Mouse (Mus musculus): Measurements from ENCODE around the gene Tgfb1. TPM values are rescaled to one million over a fixed set of nuclear protein-coding genes. Genes with fewer than 3 reads are reported as not detected.
A peak's percentile ranks its signal among the peaks of the same experiment; 100 is the strongest.

The Tgfb1 gene
- polyA plus RNA-seq, 1 experiment from 2014 or later, result 1.1 TPM

DNA sequence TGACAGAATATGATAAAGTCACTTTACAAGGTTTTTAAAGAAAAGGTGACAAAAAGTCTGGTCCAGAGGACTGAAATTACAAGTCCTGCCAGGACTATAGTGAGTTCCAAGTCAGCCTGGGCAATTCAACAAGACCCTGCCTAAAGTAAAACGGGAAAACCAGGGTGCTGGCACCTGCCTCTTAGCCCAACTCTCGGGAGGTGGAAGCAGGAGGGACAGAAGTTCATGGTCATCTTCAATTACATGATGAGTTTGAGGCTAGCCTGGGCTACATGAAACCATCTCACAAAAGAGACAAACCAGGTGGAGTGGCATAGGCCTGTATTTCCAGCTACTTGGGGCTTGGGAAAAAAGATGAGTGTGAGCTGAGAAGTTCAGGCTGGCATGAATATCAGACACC lies 15.1 kb upstream of the Tgfb1 start:
- Histone ChIP-seq H3K36me3 (ENCODE audit: control insufficient read depth, insufficient read depth, low read length) (no peaks in the 10 kb centered on the region), H3K4me3 (ENCODE audit: low read depth, low read length) (no peak overlapping the region), H3K4me2 (replicated peaks; ENCODE audit: low read depth, low read length) (no peak overlapping the region), H3K27me3 (ENCODE audit: control insufficient read depth, insufficient read depth, low read length) (peaks cover 31% of the 10 kb centered on the region), H3K27ac (ENCODE audit: low read depth, low read length) (no peak overlapping the region), H3K9ac (ENCODE audit: low read depth, low read length) (no peak overlapping the region), H3K4me1 (replicated peaks; ENCODE audit: control insufficient read depth, insufficient read depth, low read length) (no peaks in the 10 kb centered on the region; the same call in 1 of the 2 replicates), H3K9me3 (ENCODE audit: control insufficient read depth, low read length) (no peaks in the 10 kb centered on the region)
- 64% methylated on average over 2 of the region's 2 CpGs for WGBS
- DNase-seq (ENCODE audit: low spot score) (no peak), ATAC-seq (ENCODE audit: low FRiP score) (no peak)

DNA sequence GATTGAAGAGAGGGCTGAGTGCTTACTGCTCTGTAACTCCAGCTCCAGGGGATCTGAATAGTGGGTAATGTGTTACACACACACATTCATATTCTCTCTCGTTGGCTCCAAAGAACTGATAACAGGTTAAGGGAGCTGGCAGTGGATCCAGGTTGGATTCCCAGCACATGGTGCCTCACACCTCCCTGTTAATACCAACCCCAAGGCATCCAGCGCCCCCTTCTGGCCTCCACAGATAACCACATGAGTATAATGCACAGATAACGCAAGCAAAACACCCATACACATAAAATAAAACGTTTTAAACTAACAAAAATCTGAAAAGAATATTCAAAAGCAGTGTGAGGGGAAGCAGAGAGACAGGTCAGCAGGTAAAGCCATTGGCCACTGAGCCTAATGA lies 14.4 kb upstream of the Tgfb1 start:
- Histone ChIP-seq H3K9ac (ENCODE audit: low read depth, low read length) (no peak overlapping the region), H3K27ac (ENCODE audit: low read depth, low read length) (no peak overlapping the region), H3K4me2 (replicated peaks; ENCODE audit: low read depth, low read length) (no peak overlapping the region), H3K4me3 (ENCODE audit: low read depth, low read length) (no peak overlapping the region), H3K36me3 (ENCODE audit: control insufficient read depth, insufficient read depth, low read length) (no peaks in the 10 kb centered on the region), H3K9me3 (ENCODE audit: control insufficient read depth, low read length) (no peaks in the 10 kb centered on the region), H3K27me3 (ENCODE audit: control insufficient read depth, insufficient read depth, low read length) (peaks cover 31% of the 10 kb centered on the region), H3K4me1 (replicated peaks; ENCODE audit: control insufficient read depth, insufficient read depth, low read length) (no peaks in the 10 kb centered on the region; the same call in 1 of the 2 replicates)
- ATAC-seq (ENCODE audit: low FRiP score) (no peak), DNase-seq (ENCODE audit: low spot score) (no peak)
- whole genome bisulfite sequencing, result 53% methylated on average over 4 of the region's 4 CpGs

DNA sequence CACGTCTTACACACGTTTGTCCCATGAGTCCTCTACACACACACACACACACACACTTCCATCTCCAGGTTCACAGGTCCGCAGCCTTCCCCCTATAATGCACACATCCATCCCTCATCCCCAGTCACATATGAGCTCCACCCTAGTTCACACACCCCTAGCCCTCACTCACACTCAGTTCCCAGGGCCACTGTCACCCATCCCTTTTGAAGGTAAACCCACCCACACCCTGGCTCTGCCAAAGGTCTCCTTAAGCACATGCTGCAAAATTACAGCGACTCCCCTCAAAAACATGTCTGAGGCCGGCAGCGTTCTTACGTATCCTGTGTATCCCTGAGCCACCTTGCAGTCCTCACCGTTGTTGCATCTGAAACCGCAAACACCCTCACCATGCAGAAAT lies 12.5 kb upstream of the Tgfb1 start:
- no peaks in the 10 kb centered on the region for H3K36me3 ChIP-seq (ENCODE audit: control insufficient read depth, insufficient read depth, low read length)
- peak overlapping the region; percentile 17; the same call in 1 of the 2 replicates for H3K9ac ChIP-seq (ENCODE audit: low read depth, low read length)
- H3K4me1 ChIP-seq (replicated peaks; ENCODE audit: control insufficient read depth, insufficient read depth, low read length), result no peaks in the 10 kb centered on the region; the same call in 1 of the 2 replicates
- no peaks in the 10 kb centered on the region for H3K9me3 ChIP-seq (ENCODE audit: control insufficient read depth, low read length)
- no peak overlapping the region for H3K4me2 ChIP-seq (replicated peaks; ENCODE audit: low read depth, low read length)
- WGBS, result 27% methylated on average over 9 of the region's 9 CpGs
- H3K27ac ChIP-seq (ENCODE audit: low read depth, low read length), result no peak overlapping the region
- H3K27me3 ChIP-seq (ENCODE audit: control insufficient read depth, insufficient read depth, low read length), result peaks cover 36% of the 10 kb centered on the region
- DNase-seq (ENCODE audit: low spot score), result no peak
- ATAC-seq (ENCODE audit: low FRiP score), result no peak
- no peak overlapping the region for H3K4me3 ChIP-seq (ENCODE audit: low read depth, low read length)

DNA sequence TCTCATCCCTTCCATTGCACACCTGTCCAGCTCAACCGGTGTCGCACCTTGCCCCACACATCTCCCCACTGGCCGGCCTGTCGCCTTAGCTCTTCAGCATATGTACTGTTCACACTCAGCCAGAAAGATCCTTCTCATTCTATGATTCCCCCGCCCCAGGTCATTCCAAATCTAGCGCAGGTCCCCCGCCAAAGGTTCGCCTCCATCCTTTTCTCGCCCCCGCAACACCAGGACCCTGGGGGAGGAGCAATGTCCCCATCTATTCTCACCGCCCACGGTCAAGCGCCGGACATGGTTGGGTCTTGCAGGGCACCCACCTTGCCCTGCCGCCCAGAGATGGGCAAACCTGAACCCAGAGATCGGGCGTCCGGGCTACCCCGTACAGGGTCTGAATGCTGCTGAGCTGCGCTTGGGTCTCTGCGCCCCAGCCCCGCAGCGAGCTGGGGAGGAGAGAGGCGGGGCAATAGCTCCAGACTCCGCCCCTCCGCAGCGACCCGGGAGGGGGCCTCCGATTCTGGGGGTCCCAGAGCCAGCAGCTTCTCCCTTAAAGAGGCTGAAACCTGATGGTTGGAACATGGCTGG lies 12.0 kb upstream of the Tgfb1 start, which contains the start of gene Tmem91:
Gene Tmem91 (minus strand): TSS at position 448 of the 582 bp plus-strand sequence.
- H3K9me3 ChIP-seq (ENCODE audit: control insufficient read depth, low read length), result no peaks in the 10 kb centered on the region
- peak within 1 kb of the TSS; percentile 32 for H3K4me2 ChIP-seq (replicated peaks; ENCODE audit: low read depth, low read length)
- peak within 1 kb of the TSS; percentile 17; the same call in 1 of the 2 replicates for H3K9ac ChIP-seq (ENCODE audit: low read depth, low read length)
- 1% methylated on average over 29 of the region's 29 CpGs for WGBS
- no peak within 1 kb of the TSS for H3K27ac ChIP-seq (ENCODE audit: low read depth, low read length)
- peak; percentile 54; the same call in 1 of the 2 replicates for ATAC-seq (ENCODE audit: low FRiP score)
- peak within 1 kb of the TSS; percentile 8; the same call in 1 of the 2 replicates for H3K4me3 ChIP-seq (ENCODE audit: low read depth, low read length)
- peaks cover 36% of the 10 kb centered on the region for H3K27me3 ChIP-seq (ENCODE audit: control insufficient read depth, insufficient read depth, low read length)
- no peaks in the 10 kb centered on the region for H3K36me3 ChIP-seq (ENCODE audit: control insufficient read depth, insufficient read depth, low read length)
- peak; percentile 10 for DNase-seq (ENCODE audit: low spot score)
- no peaks in the 10 kb centered on the region; the same call in 1 of the 2 replicates for H3K4me1 ChIP-seq (replicated peaks; ENCODE audit: control insufficient read depth, insufficient read depth, low read length)

DNA sequence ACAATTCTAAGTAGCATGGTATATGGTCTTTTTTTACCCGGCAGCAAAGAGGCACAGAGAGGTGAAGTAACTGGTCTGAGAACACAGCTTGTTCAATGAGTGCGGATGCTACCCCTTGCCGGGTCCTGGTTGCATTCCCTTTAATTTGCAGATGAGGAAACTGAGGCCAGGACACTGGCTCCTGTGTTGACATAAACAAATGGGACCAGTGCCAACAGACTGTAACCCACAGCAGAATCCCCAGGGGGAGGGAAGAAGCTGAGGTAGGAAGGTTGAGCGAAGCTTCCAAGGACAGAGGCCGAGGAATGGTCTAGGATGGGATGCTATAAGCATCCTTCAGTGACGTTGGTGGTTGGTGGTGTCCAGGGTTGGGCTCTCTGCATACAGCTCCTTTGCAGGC lies 11.4 kb upstream of the Tgfb1 start:
- H3K27ac ChIP-seq (ENCODE audit: low read depth, low read length), result no peak overlapping the region
- H3K4me3 ChIP-seq (ENCODE audit: low read depth, low read length), result no peak overlapping the region; the same call in 1 of the 2 replicates
- peaks cover 36% of the 10 kb centered on the region for H3K27me3 ChIP-seq (ENCODE audit: control insufficient read depth, insufficient read depth, low read length)
- 44% methylated on average over 6 of the region's 6 CpGs for WGBS
- no peaks in the 10 kb centered on the region; the same call in 1 of the 2 replicates for H3K4me1 ChIP-seq (replicated peaks; ENCODE audit: control insufficient read depth, insufficient read depth, low read length)
- DNase-seq (ENCODE audit: low spot score) (peak; percentile 9), ATAC-seq (ENCODE audit: low FRiP score) (no peak)
- H3K36me3 ChIP-seq (ENCODE audit: control insufficient read depth, insufficient read depth, low read length), result no peaks in the 10 kb centered on the region
- no peak overlapping the region for H3K9ac ChIP-seq (ENCODE audit: low read depth, low read length)
- H3K9me3 ChIP-seq (ENCODE audit: control insufficient read depth, low read length), result no peaks in the 10 kb centered on the region
- H3K4me2 ChIP-seq (replicated peaks; ENCODE audit: low read depth, low read length), result no peak overlapping the region

DNA sequence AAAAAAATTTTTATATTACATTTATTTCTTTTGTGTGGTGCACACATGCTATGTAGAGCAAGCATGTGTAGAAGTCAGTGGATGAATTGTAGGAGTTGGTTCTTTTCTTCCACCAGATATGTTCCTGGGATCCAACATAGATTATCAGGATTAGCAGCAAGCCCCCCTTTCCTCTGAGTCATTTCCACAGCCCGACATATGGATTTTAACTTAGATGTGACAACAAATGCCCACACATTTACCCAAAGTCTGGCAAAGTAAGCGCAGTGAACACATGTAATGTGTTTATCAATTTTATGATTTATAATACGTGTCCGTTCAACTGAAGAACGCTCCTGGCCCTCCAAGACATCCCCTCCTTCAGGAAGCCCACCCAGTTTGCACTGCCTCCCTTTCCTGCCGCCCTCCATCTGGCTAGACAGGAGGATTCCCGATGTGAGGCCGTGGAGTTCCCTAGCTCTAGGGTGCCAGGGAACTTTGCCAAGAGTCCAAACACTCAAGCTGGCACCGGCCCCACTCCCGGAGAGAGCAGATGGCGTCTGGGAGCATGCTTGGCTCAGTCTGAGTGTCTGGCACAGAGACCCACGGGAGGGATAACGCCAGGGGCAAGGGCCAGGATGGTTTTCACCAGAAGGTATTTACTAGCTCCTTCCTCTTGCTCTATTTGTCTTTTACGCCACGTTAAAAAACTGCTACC lies 10.6 kb upstream of the Tgfb1 start:
- Histone ChIP-seq H3K27ac (ENCODE audit: low read depth, low read length) (no peak overlapping the region), H3K9ac (ENCODE audit: low read depth, low read length) (no peak overlapping the region), H3K4me2 (replicated peaks; ENCODE audit: low read depth, low read length) (no peak overlapping the region), H3K36me3 (ENCODE audit: control insufficient read depth, insufficient read depth, low read length) (no peaks in the 10 kb centered on the region), H3K4me1 (replicated peaks; ENCODE audit: control insufficient read depth, insufficient read depth, low read length) (no peaks in the 10 kb centered on the region; the same call in 1 of the 2 replicates), H3K9me3 (ENCODE audit: control insufficient read depth, low read length) (no peaks in the 10 kb centered on the region), H3K27me3 (ENCODE audit: control insufficient read depth, insufficient read depth, low read length) (peaks cover 36% of the 10 kb centered on the region), H3K4me3 (ENCODE audit: low read depth, low read length) (no peak overlapping the region)
- DNase-seq (ENCODE audit: low spot score) (no peak), ATAC-seq (ENCODE audit: low FRiP score) (no peak)
- 84% methylated on average over 15 of the region's 15 CpGs for WGBS

DNA sequence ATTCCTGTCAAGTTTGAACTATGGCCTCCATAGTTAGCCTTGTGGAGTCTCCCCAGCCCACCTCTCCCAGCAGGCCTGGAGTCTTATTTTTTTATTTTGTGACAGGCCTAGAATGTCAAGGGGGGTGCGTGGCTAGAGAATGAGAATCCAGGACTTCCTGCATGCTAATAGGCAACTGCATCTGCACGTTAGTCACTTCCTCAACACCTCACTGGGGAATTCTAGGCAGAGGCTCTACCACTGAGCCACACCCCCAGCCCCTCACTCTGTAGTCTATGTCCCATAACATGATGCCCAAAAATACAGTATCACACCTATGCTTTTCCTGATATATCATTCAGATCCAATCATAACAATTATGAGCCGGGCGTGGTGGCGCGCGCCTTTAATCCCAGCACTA lies 9.8 kb upstream of the Tgfb1 start:
- H3K9me3 ChIP-seq (ENCODE audit: control insufficient read depth, low read length), result no peaks in the 10 kb centered on the region
- ATAC-seq (ENCODE audit: low FRiP score), result no peak
- H3K27ac ChIP-seq (ENCODE audit: low read depth, low read length), result no peak overlapping the region
- H3K27me3 ChIP-seq (ENCODE audit: control insufficient read depth, insufficient read depth, low read length), result peaks cover 36% of the 10 kb centered on the region
- WGBS, result 91% methylated on average over 7 of the region's 7 CpGs
- no peak overlapping the region for H3K4me2 ChIP-seq (replicated peaks; ENCODE audit: low read depth, low read length)
- H3K36me3 ChIP-seq (ENCODE audit: control insufficient read depth, insufficient read depth, low read length), result no peaks in the 10 kb centered on the region
- DNase-seq (ENCODE audit: low spot score), result no peak
- H3K4me3 ChIP-seq (ENCODE audit: low read depth, low read length), result no peak overlapping the region
- no peaks in the 10 kb centered on the region; the same call in 1 of the 2 replicates for H3K4me1 ChIP-seq (replicated peaks; ENCODE audit: control insufficient read depth, insufficient read depth, low read length)
- no peak overlapping the region for H3K9ac ChIP-seq (ENCODE audit: low read depth, low read length)

DNA sequence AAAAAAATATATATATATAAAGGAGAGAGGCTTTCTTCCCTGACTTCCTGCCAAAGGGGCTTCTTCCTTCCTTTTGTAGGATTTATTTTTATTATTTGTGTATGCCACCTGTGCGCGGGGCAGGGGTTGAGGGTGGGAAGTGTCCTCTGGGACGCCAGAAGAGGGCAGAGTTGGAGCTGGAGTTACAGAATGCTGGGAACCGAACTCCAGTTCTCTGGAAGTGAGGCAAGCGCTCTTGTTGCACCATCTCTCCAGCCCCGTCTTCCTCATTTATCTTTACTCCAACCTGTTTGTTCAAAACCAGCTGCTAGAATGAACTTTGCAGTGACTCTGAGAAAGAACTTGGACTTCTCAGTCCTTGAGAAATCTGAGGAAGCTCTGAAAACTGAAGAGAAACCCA lies 6.8 kb upstream of the Tgfb1 start:
- Histone ChIP-seq H3K27ac (ENCODE audit: low read depth, low read length) (no peak overlapping the region), H3K27me3 (ENCODE audit: control insufficient read depth, insufficient read depth, low read length) (peaks cover 18% of the 10 kb centered on the region), H3K4me2 (replicated peaks; ENCODE audit: low read depth, low read length) (peak overlapping the region; percentile 38), H3K9ac (ENCODE audit: low read depth, low read length) (no peak overlapping the region; the same call in 1 of the 2 replicates), H3K36me3 (ENCODE audit: control insufficient read depth, insufficient read depth, low read length) (no peaks in the 10 kb centered on the region), H3K9me3 (ENCODE audit: control insufficient read depth, low read length) (no peaks in the 10 kb centered on the region), H3K4me1 (replicated peaks; ENCODE audit: control insufficient read depth, insufficient read depth, low read length) (no peaks in the 10 kb centered on the region), H3K4me3 (ENCODE audit: low read depth, low read length) (peak overlapping the region; percentile 59; the same call in 1 of the 2 replicates)
- WGBS, result 10% methylated on average over 6 of the region's 6 CpGs
- ATAC-seq (ENCODE audit: low FRiP score), result no peak
- DNase-seq (ENCODE audit: low spot score), result peak; percentile 12
